Mouse (Mus musculus): ENCODE results near the gene Slc2a1.

The Slc2a1 gene

DNA sequence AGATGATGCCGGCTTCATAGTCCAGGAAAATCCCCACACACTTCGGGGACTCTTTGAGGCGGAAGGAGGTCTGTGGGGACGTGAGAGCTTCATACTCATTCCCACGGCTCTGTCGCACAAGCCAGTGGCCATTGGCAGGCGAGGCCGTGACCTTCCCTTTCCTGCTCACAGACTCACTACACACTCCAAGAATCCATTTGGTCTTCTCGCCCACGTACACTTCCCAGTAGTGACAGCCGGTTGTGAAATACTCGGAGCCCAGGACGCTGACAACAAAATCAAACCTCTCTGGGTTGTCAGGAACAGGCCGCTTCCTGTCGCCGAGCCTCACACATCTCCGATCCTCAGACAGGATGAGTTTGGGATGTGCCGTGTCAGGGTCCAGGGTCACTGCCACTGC lies 69.8 kb downstream of the Slc2a1 start:
- DNase-seq (ENCODE audit: extremely low spot score), result no peak

DNA sequence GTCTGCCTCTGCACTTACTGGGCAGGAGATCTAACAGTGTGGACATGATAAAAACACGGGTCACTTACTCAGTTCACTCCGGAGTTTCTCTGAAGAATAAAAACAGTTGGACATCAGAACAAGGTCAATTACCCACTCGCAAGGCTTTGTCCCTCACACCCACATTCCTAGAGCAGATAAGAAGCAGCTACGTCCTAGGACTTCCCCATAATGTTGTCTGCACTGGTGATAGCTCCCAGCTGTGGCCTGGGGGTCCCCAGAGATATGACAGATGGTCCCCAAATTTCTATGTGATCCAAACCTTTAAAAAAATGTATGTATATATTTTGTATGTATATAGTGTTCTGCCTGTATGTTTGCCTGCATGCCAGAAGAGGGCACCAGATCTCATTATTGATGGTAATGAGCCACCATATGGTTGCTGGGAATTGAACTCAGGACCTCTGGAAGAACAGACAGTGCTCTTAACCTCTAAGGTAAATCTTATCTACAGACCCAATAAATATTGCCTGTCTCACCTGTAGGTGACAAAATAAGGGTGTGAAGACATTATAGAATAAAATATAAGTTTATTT lies 71.7 kb downstream of the Slc2a1 start:
- no peak for DNase-seq (ENCODE audit: extremely low spot score)

DNA sequence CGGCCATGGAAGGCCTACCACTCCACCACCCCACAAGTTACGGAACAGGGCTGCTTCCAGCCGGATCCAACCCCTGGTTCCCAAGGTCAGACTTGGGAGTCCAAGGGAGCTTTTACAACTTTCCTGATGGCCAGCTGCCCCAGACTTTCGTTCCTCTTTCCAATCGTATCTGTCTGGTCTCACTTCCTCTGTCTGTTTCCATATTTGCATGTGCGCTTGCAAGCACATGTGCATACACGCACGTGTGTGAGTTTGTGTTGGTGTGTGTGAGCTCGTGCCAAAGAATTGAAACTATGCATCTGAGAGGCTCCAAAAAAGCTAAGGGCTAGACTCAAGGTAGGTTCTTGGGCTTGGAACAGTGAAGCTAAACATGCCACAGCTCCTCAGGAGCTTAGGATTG lies 72.9 kb downstream of the Slc2a1 start:
- no peak for DNase-seq (ENCODE audit: extremely low spot score)

DNA sequence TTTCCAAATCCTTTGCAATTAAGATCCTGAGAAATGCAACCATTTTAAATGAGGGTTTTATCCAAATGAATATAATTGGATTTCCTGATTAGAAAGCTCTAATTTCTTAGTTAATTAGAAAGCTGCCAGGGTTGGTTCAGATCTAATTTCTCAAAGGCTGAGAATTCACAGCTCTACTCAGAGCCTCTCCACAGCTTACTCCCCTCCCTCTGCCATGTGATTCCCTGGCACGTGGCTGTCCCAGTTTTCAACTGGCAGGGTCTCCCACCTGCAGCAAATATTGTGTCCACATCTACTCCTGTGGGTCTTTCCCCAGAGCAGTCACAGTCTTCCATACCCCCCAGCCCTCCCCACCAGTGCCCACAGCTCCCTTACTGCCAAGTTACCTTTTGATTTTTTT lies 75.0 kb downstream of the Slc2a1 start:
- no peak for DNase-seq (ENCODE audit: extremely low spot score)

DNA sequence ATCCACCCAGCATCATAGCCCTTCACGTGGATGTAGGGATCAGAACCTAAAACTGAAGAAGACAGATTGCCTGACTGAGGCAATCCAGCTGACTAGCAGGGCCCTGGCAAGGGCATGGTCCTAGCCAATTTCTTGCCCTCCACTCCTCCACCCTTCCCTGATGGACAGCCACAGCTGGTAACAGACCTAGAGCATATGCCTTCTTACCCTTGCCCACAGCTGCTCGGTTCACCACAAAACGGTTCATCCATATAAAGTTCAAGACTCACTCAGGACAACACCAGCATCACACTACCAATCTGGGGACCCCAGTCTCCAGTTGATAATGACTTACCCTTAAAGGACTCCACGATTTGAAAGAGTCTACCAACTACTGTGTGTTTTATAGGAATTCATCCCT lies 77.3 kb downstream of the Slc2a1 start:
- no peak for DNase-seq (ENCODE audit: extremely low spot score)

Data from embryo, embryonic 9.5 days (tissue).